ENCODE assay signal across 25 mouse cellular contexts in genomic region chr9:100416299-100416698, GRCm38 (mm10).
A peak's percentile ranks its signal among the peaks of the same experiment; 100 is the strongest.
DNase-seq lines count a peak whose midpoint lies in the region; ATAC-seq and TF ChIP-seq lines count a peak whose summit lies in the region.
"Had no signal": no experiment of that assay in that cellular context is flagged by ENCODE, and none has a peak within 500 bp of the region (broad histone marks: within the 10 kb centered on the region; RNA-seq: fewer than 3 reads in every experiment).

No protein-coding gene starts in this region.

- no peak overlapping the region for H3K27ac ChIP-seq in embryonic facial prominence, embryonic 11.5 days (replicated peaks; ENCODE audit: low read depth, low read length)
- H3K27ac ChIP-seq in embryonic facial prominence, embryonic 10.5 days (replicated peaks): no peak overlapping the region; the same call in 1 of the 2 replicates
- H3K27ac ChIP-seq in hindbrain, embryonic 11.5 days (ENCODE audit: low read depth, low read length): 0 out of 2 replicates have a peak overlapping the region, but pooled peaks have one; percentile 1
- H3K27ac ChIP-seq in hindbrain, postnatal 0 days: no peak overlapping the region
- H3K27ac ChIP-seq in lung, embryonic 15.5 days: no peak overlapping the region
- H3K27ac ChIP-seq in neural tube, embryonic 13.5 days (replicated peaks): no peak overlapping the region
- H3K27ac ChIP-seq: embryonic facial prominence, embryonic 15.5 days; layer of hippocampus, adult 2 months; limb, embryonic 10.5 days; liver, embryonic 15.5 days had no signal

- no peaks in the 10 kb centered on the region for H3K27me3 ChIP-seq in embryonic facial prominence, embryonic 11.5 days (ENCODE audit: control insufficient read depth, insufficient read depth, low read length)
- no peaks in the 10 kb centered on the region for H3K27me3 ChIP-seq in embryonic facial prominence, embryonic 10.5 days (replicated peaks; ENCODE audit: low read depth, poor library complexity, severe bottlenecking)
- no peaks in the 10 kb centered on the region for H3K27me3 ChIP-seq in hindbrain, embryonic 11.5 days (ENCODE audit: control insufficient read depth, insufficient read depth, low read length)
- no peaks in the 10 kb centered on the region for H3K27me3 ChIP-seq in hindbrain, postnatal 0 days (ENCODE audit: insufficient read depth, low read length)
- H3K27me3 ChIP-seq in lung, embryonic 15.5 days: no peaks in the 10 kb centered on the region
- no peaks in the 10 kb centered on the region for H3K27me3 ChIP-seq in neural tube, embryonic 13.5 days
- H3K27me3 ChIP-seq: embryonic facial prominence, embryonic 15.5 days; liver, embryonic 15.5 days had no signal

- no peak for DNase-seq in embryonic facial prominence, embryonic 11.5 days (ENCODE audit: low spot score)
- DNase-seq in embryonic facial prominence, embryonic 10.5 days (ENCODE audit: low spot score): no peak
- peak; percentile 10 for DNase-seq in hindbrain, embryonic 11.5 days (ENCODE audit: low spot score)
- DNase-seq in hindbrain, postnatal 0 days (ENCODE audit: low spot score): no peak
- DNase-seq in lung, postnatal 14 days: no peak
- DNase-seq in neural tube, embryonic 10.5 days (ENCODE audit: extremely low spot score, low spot score): no peak
- DNase-seq: adrenal gland, postnatal 10 days; cerebellum, adult 18-20 months; cerebellum, postnatal 14 days; gastrocnemius, postnatal 10 days; heart, postnatal 10 days; kidney, postnatal 10 days; liver; right cerebral cortex, adult 18-20 months; right cerebral cortex, postnatal 4 days; thymus, postnatal 14 days had no signal

- ATAC-seq in embryonic facial prominence, embryonic 11.5 days (replicated peaks; ENCODE audit: insufficient number of reproducible peaks, low FRiP score, low TSS enrichment, low read depth): 0 out of 2 replicates have a peak, but pooled peaks have one; percentile 39
- peak; percentile 59; the same call in 1 of the 2 replicates for ATAC-seq in hindbrain, embryonic 11.5 days (ENCODE audit: low FRiP score)
- ATAC-seq in hindbrain, postnatal 0 days: no peak
- peak; percentile 32; the same call in 1 of the 2 replicates for ATAC-seq in lung, embryonic 15.5 days (ENCODE audit: borderline replicate concordance, extremely low read depth, low FRiP score, low TSS enrichment)
- ATAC-seq in neural tube, embryonic 13.5 days (ENCODE audit: low read depth): peak; percentile 69; the same call in 1 of the 2 replicates
- ATAC-seq: intestine, postnatal 0 days had no signal

- H3K4me1 ChIP-seq in embryonic facial prominence, embryonic 11.5 days (ENCODE audit: control insufficient read depth, insufficient read depth, low read length): no peaks in the 10 kb centered on the region
- peaks cover 14% of the 10 kb centered on the region for H3K4me1 ChIP-seq in embryonic facial prominence, embryonic 10.5 days
- H3K4me1 ChIP-seq in hindbrain, embryonic 11.5 days (replicated peaks; ENCODE audit: control insufficient read depth, insufficient read depth, low read length): 0 out of 2 replicates have a peak, but pooled peaks cover 2% of the 10 kb centered on the region
- peaks cover 2% of the 10 kb centered on the region; the same call in 1 of the 2 replicates for H3K4me1 ChIP-seq in hindbrain, postnatal 0 days (ENCODE audit: insufficient read depth, low read length)
- H3K4me1 ChIP-seq in lung, embryonic 15.5 days: peaks cover 25% of the 10 kb centered on the region
- peaks cover 26% of the 10 kb centered on the region for H3K4me1 ChIP-seq in neural tube, embryonic 13.5 days (replicated peaks)
- H3K4me1 ChIP-seq: embryonic facial prominence, embryonic 15.5 days; liver, embryonic 15.5 days had no signal

- no peak overlapping the region for H3K4me2 ChIP-seq in embryonic facial prominence, embryonic 11.5 days (ENCODE audit: low read depth, low read length)
- no peak overlapping the region for H3K4me2 ChIP-seq in hindbrain, embryonic 11.5 days (replicated peaks; ENCODE audit: low read depth, low read length)
- H3K4me2 ChIP-seq in hindbrain, postnatal 0 days (ENCODE audit: low read depth, low read length): no peak overlapping the region
- H3K4me2 ChIP-seq in lung, embryonic 15.5 days: no peak overlapping the region
- no peak overlapping the region for H3K4me2 ChIP-seq in neural tube, embryonic 13.5 days
- H3K4me2 ChIP-seq: embryonic facial prominence, embryonic 15.5 days; heart, embryonic 11.5 days; liver, embryonic 15.5 days had no signal

- H3K4me3 ChIP-seq in embryonic facial prominence, embryonic 11.5 days (ENCODE audit: low read depth, low read length): no peak overlapping the region
- no peak overlapping the region for H3K4me3 ChIP-seq in embryonic facial prominence, embryonic 10.5 days
- H3K4me3 ChIP-seq in hindbrain, embryonic 11.5 days (ENCODE audit: low read depth, low read length): no peak overlapping the region
- H3K4me3 ChIP-seq in hindbrain, postnatal 0 days (ENCODE audit: low read length): no peak overlapping the region
- no peak overlapping the region for H3K4me3 ChIP-seq in lung, embryonic 15.5 days
- H3K4me3 ChIP-seq in neural tube, embryonic 13.5 days: no peak overlapping the region
- H3K4me3 ChIP-seq: embryonic facial prominence, embryonic 15.5 days; layer of hippocampus, adult 2 months; limb, embryonic 10.5 days; liver, embryonic 15.5 days; megakaryocyte, embryonic 14.5 days had no signal

- H3K36me3 ChIP-seq in embryonic facial prominence, embryonic 11.5 days (replicated peaks; ENCODE audit: control insufficient read depth, insufficient read depth, low read depth, low read length): no peaks in the 10 kb centered on the region
- no peaks in the 10 kb centered on the region for H3K36me3 ChIP-seq in embryonic facial prominence, embryonic 10.5 days (replicated peaks)
- no peaks in the 10 kb centered on the region for H3K36me3 ChIP-seq in hindbrain, embryonic 11.5 days (ENCODE audit: control insufficient read depth, insufficient read depth, low read length)
- no peaks in the 10 kb centered on the region for H3K36me3 ChIP-seq in hindbrain, postnatal 0 days (ENCODE audit: insufficient read depth, low read length)
- H3K36me3 ChIP-seq in lung, embryonic 15.5 days: no peaks in the 10 kb centered on the region
- no peaks in the 10 kb centered on the region for H3K36me3 ChIP-seq in neural tube, embryonic 13.5 days
- H3K36me3 ChIP-seq: embryonic facial prominence, embryonic 15.5 days; limb, embryonic 10.5 days; liver, embryonic 15.5 days had no signal

- H3K9ac ChIP-seq in embryonic facial prominence, embryonic 11.5 days (replicated peaks; ENCODE audit: low read length): no peak overlapping the region
- H3K9ac ChIP-seq in hindbrain, embryonic 11.5 days (ENCODE audit: low read depth, low read length): no peak overlapping the region
- H3K9ac ChIP-seq in hindbrain, postnatal 0 days (replicated peaks; ENCODE audit: low read length): no peak overlapping the region
- no peak overlapping the region for H3K9ac ChIP-seq in lung, embryonic 15.5 days
- no peak overlapping the region for H3K9ac ChIP-seq in neural tube, embryonic 13.5 days
- H3K9ac ChIP-seq: embryonic facial prominence, embryonic 15.5 days; liver, embryonic 15.5 days had no signal

- 74% methylated on average over 6 of the region's 6 CpGs for WGBS in embryonic facial prominence, embryonic 11.5 days
- WGBS in embryonic facial prominence, embryonic 10.5 days: 80% methylated on average over 6 of the region's 6 CpGs
- WGBS in hindbrain, embryonic 11.5 days: 62% methylated on average over 6 of the region's 6 CpGs
- WGBS in hindbrain, postnatal 0 days: 61% methylated on average over 6 of the region's 6 CpGs
- 63% methylated on average over 6 of the region's 6 CpGs for whole genome bisulfite sequencing in lung, embryonic 15.5 days
- WGBS in neural tube, embryonic 13.5 days: 69% methylated on average over 6 of the region's 6 CpGs

- H3K9me3 ChIP-seq in embryonic facial prominence, embryonic 11.5 days (replicated peaks; ENCODE audit: control insufficient read depth, low read length): no peaks in the 10 kb centered on the region
- no peaks in the 10 kb centered on the region for H3K9me3 ChIP-seq in embryonic facial prominence, embryonic 10.5 days
- no peaks in the 10 kb centered on the region for H3K9me3 ChIP-seq in hindbrain, embryonic 11.5 days (ENCODE audit: control insufficient read depth, low read length)
- H3K9me3 ChIP-seq in hindbrain, postnatal 0 days (ENCODE audit: low read length): no peaks in the 10 kb centered on the region
- H3K9me3 ChIP-seq in lung, embryonic 15.5 days: no peaks in the 10 kb centered on the region
- H3K9me3 ChIP-seq in neural tube, embryonic 13.5 days: no peaks in the 10 kb centered on the region
- H3K9me3 ChIP-seq: embryonic facial prominence, embryonic 15.5 days; limb, embryonic 10.5 days; liver, embryonic 15.5 days; megakaryocyte, embryonic 14.5 days had no signal

- no peak for TF ChIP-seq CTCF in hindbrain, postnatal 0 days (IDR thresholded peaks at IDR 0.05; ENCODE audit: low read depth)
